Mouse (Mus musculus) liver, embryonic 13.5 days (tissue): ENCODE measurements at regions not wholly inside any gene's neighbourhood (a gene's known extent, or its start where the extent isn't known, plus 50 kb on each side); places are given as distances from the start of the nearest gene placed in this dataset.

Experiments used
- ATAC-seq: fragments of 200-750 bp; cut with Nextera tagmentation; 2 replicates; pipeline ENCODE4 v1.8.0; 2017; ENCODE audit warnings: low read depth, mild to moderate bottlenecking, moderate number of reproducible peaks, moderate library complexity
- DNase-seq: peaks from one replicate; pipeline ENCODE4 v3.0.0; 2022
- H3K27ac ChIP-seq: fragments of 300-500 bp; sonication (generic); 2 replicates; pipeline ENCODE4 v1.5.1; 2015; ENCODE audit warnings: moderate library complexity, mild to moderate bottlenecking, inconsistent platforms
- H3K27me3 ChIP-seq: fragments of 300-500 bp; sonication (generic); 2 replicates; pipeline ENCODE4 v1.6.1; 2015; ENCODE audit warnings: mild to moderate bottlenecking, inconsistent platforms
- H3K36me3 ChIP-seq: fragments of 300-500 bp; sonication (generic); 2 replicates; pipeline ENCODE4 v1.6.1; 2015; ENCODE audit warnings: mild to moderate bottlenecking, inconsistent platforms
- H3K4me1 ChIP-seq: fragments of 300-500 bp; sonication (generic); replicated peaks from 2 replicates; pipeline ENCODE4 v1.6.1; 2015; ENCODE audit warnings: inconsistent platforms
- H3K4me2 ChIP-seq: fragments of 300-500 bp; sonication (generic); 2 replicates; pipeline ENCODE4 v1.6.1; 2015; ENCODE audit warnings: inconsistent platforms, mild to moderate bottlenecking, moderate library complexity
- H3K4me3 ChIP-seq: fragments of 300-500 bp; sonication (generic); replicated peaks from 2 replicates; pipeline ENCODE4 v1.5.1; 2015; ENCODE audit warnings: mild to moderate bottlenecking, inconsistent platforms
- H3K9ac ChIP-seq: fragments of 300-500 bp; sonication (generic); 2 replicates; pipeline ENCODE4 v1.6.1; 2015; ENCODE audit warnings: mild to moderate bottlenecking, inconsistent platforms
- H3K9me3 ChIP-seq: fragments of 300-500 bp; sonication (generic); replicated peaks from 2 replicates; pipeline ENCODE4 v1.6.1; 2016; ENCODE audit warnings: inconsistent platforms
- WGBS: fragments of 180-500 bp; shearing (Covaris S2); methylation state at CpG from one replicate; pipeline ENCODE4 v1.1.7; 2015; ENCODE audit not compliant: insufficient replicate concordance; 5-methylcytosine and 5-hydroxymethylcytosine counted together

DNA sequence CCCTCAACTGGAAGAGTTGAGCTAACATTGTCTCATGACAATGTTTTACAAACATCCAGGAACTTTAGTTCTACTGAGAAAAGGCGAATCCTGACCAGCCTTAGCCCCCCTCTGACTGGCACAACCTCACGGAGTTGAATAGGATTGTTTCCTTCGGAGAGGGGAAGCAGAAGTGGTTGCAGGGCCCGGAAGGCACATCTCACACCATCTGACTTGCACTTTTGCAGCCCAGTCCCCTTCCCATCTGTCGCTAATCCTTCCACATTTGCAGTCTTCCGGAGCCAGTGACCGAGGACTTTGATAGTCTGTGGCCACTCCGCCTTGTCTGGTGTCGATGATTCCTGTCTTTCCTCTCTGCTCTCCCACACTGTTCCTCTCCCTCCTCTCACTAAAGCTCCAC, 162.8 kb upstream of the Gadl1 start:
- no peak overlapping the region for H3K4me3 ChIP-seq
- H3K27ac ChIP-seq, result no peak overlapping the region
- no peaks in the 10 kb centered on the region for H3K4me1 ChIP-seq
- no peaks in the 10 kb centered on the region for H3K27me3 ChIP-seq
- no peak overlapping the region for H3K9ac ChIP-seq
- 24% methylated on average over 9 of the region's 9 CpGs for WGBS
- H3K36me3 ChIP-seq, result no peaks in the 10 kb centered on the region
- H3K9me3 ChIP-seq, result no peaks in the 10 kb centered on the region
- DNase-seq (no peak), ATAC-seq (no peak)
- H3K4me2 ChIP-seq, result no peak overlapping the region

DNA sequence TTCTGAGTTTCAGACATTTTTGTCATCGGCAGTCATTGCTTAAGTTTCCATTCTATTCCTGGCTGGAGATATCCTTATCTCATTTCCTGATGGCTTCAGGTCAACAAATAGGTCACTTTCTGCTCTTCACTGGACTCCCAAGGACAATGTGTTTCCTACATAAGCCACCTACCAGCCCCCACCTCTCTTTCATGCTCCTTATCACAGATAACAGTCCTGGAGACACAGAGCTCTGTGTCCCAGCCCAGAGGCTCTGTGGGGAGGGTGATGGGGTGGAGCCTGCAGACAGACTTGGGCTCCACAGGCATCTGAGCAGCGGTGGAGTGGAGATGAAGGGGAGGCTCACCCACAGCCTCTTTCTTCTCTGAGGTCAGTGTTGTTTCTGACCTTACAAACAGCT, 148.8 kb upstream of the Gadl1 start:
- no peaks in the 10 kb centered on the region for H3K27me3 ChIP-seq
- DNase-seq, result peak; percentile 4
- H3K4me1 ChIP-seq, result peaks cover 9% of the 10 kb centered on the region
- peak; percentile 73 for ATAC-seq
- H3K4me3 ChIP-seq, result no peak overlapping the region
- no peak overlapping the region for H3K27ac ChIP-seq
- H3K9me3 ChIP-seq, result no peaks in the 10 kb centered on the region
- H3K4me2 ChIP-seq, result no peak overlapping the region; the same call in 1 of the 2 replicates
- no peak overlapping the region for H3K9ac ChIP-seq
- no peaks in the 10 kb centered on the region for H3K36me3 ChIP-seq
- WGBS, result 1% methylated on average over 2 of the region's 2 CpGs

DNA sequence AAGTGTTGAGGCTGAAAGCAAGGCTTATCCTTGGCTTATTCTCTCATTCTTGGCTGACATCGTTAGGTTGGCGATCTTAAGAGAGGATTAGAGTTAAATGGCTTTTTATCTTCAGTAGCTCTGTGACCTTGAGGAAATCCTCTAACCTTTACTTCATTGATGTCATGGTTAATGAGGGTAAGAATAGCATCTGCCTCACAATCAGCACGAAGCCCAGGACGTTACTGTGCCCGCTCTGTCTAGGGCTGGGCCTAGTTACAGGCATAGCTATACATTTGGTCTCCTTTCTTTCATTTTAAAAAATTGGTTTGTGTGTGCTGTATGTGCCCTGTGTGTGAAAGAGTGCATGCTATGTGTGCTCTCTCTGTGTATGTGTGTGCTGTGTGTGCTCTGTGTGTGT, 145.1 kb upstream of the Gadl1 start:
- H3K27ac ChIP-seq, result no peak overlapping the region

DNA sequence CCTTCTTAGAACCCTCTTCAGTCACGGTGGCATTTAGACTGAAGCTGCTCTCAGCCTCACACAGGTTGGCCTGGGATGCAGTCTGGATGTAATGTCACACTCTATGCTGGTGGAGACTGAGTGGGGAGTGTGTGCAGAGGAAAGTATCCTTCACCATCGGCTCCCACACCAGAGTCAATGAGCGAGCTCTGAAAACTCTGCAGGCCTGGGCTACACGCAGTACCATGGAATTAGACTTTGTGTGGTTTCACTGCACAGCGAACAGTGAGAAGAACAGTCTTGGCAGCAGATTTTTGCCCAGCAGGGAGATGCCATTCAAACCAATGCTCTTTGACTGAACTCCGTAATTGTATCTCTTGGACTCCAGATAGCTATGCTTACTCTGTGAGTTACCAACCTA, 142.8 kb upstream of the Gadl1 start:
- DNase-seq (no peak), ATAC-seq (no peak)
- Histone ChIP-seq H3K4me1 (no peaks in the 10 kb centered on the region), H3K9ac (no peak overlapping the region), H3K4me3 (no peak overlapping the region), H3K36me3 (no peaks in the 10 kb centered on the region), H3K27me3 (no peaks in the 10 kb centered on the region), H3K4me2 (no peak overlapping the region), H3K9me3 (no peaks in the 10 kb centered on the region), H3K27ac (no peak overlapping the region)
- WGBS, result 74% methylated on average over 6 of the region's 6 CpGs

More for the DNA sequence above, 145.1 kb upstream of the Gadl1 start:
- no peak for DNase-seq
- Histone ChIP-seq H3K9me3 (no peaks in the 10 kb centered on the region), H3K4me1 (peaks cover 9% of the 10 kb centered on the region), H3K9ac (no peak overlapping the region), H3K4me2 (no peak overlapping the region), H3K36me3 (no peaks in the 10 kb centered on the region), H3K27me3 (no peaks in the 10 kb centered on the region), H3K4me3 (no peak overlapping the region)
- ATAC-seq, result no peak
- 70% methylated on average over 5 of the region's 5 CpGs for WGBS

DNA sequence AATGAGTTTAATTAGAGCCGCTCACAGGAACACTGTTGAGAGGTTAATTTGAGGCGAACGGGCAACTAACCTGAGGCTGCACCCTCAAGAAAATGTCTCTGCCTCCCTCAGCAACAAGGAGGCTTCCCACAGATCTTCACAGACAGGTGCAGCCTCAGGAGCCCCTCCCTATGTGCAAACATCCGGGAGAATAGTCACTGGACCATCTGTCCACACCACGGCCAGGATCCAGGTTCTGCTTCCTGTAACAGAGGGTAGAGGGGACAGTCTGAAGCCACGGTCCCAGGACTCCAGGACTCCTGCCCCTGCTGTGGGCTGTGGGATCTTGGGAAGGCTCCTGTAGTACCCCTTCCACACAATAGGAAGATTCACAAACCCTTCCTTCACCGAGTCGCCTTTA, 134.1 kb upstream of the Gadl1 start:
- WGBS, result 63% methylated on average over 8 of the region's 8 CpGs
- no peak overlapping the region for H3K9ac ChIP-seq
- DNase-seq, result no peak
- no peak for ATAC-seq
- no peak overlapping the region for H3K4me3 ChIP-seq
- no peaks in the 10 kb centered on the region for H3K27me3 ChIP-seq
- H3K27ac ChIP-seq, result no peak overlapping the region
- H3K4me1 ChIP-seq, result no peaks in the 10 kb centered on the region
- H3K36me3 ChIP-seq, result no peaks in the 10 kb centered on the region
- H3K9me3 ChIP-seq, result no peaks in the 10 kb centered on the region
- H3K4me2 ChIP-seq, result no peak overlapping the region

DNA sequence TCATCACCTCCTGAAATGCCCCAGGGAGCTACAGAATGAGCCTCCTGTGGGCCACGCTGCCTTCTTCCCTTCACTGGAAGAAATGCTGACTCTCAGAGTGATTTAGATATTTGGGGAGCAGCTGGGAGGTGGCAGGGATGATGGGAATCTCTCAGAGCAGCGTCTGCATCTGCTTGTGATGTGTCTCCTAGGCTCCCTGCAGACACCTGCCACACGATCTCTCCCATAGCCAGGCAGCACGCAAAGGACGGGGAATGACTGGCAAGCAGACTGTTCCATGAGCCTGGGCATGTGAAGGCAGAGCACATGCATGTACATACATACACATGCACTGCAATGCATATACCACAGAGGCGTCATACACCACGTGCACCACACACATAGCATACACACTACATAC, 133.4 kb upstream of the Gadl1 start:
- no peaks in the 10 kb centered on the region for H3K36me3 ChIP-seq
- 74% methylated on average over 7 of the region's 7 CpGs for WGBS
- no peak overlapping the region for H3K9ac ChIP-seq
- H3K27ac ChIP-seq, result no peak overlapping the region
- DNase-seq (no peak), ATAC-seq (no peak)
- H3K27me3 ChIP-seq, result no peaks in the 10 kb centered on the region
- H3K4me2 ChIP-seq, result no peak overlapping the region
- no peaks in the 10 kb centered on the region for H3K9me3 ChIP-seq
- H3K4me3 ChIP-seq, result no peak overlapping the region
- H3K4me1 ChIP-seq, result no peaks in the 10 kb centered on the region

DNA sequence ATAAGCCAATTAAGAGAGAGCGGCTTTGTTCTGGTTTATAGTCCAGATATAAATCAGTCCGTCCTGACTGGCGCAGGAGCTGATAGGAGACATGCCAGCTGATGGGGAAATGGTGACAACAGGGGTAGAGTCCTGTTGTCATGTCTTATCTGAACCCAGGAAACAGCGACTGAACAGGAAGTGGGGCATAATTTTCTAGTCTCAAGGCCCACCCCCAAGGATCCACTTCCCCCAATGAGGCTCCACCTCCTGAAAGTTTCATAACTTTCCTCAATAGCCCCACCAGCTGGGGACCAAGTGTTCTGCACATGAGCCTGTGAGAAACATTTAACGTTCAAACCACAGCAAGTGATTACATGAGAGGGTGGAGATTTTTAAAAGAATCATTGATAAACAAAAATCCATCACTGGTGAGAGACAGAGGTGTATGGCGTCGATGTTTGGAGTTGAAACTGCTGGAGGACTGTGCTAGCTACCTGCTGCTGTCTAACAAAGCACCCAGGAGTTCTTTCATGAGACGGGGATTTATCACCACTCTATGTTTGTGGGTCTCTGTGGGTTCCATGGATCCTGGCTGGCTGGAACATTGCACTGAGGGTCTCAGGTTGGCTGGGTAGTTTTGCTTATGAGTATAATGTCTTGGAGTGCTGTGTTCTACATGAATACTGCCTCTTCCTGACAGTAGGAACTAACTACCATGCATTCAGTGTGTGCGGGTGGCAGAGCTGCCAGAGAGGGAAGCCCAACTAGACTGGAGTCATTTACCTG, 132.0 kb upstream of the Gadl1 start:
- H3K4me3 ChIP-seq, result no peak overlapping the region
- H3K9me3 ChIP-seq, result no peaks in the 10 kb centered on the region
- H3K4me1 ChIP-seq, result no peaks in the 10 kb centered on the region
- H3K4me2 ChIP-seq, result no peak overlapping the region
- DNase-seq (no peak), ATAC-seq (no peak)
- H3K36me3 ChIP-seq, result no peaks in the 10 kb centered on the region
- H3K27ac ChIP-seq, result no peak overlapping the region
- WGBS, result 52% methylated on average over 9 of the region's 9 CpGs
- H3K27me3 ChIP-seq, result no peaks in the 10 kb centered on the region
- H3K9ac ChIP-seq, result no peak overlapping the region

DNA sequence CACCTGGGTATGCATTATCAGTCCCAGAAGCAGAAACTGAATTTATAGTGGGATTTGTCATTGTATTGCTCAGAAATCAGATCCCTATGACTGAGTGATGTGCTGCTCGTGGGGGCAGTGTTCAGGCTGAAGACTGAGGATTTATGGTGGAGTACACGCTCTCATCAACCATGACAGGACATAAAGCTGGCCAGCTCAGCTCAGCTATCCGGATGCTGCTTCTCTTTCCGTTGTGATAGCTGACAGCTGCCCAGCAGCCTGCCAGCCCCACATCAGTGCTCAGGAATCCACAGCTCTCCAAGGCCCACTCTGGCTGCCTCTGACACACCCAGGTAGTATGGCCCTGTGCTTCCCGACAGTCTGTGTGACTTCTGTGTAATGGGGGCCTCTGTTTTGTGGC, 130.4 kb upstream of the Gadl1 start:
- DNase-seq (no peak), ATAC-seq (no peak)
- Histone ChIP-seq H3K36me3 (no peaks in the 10 kb centered on the region), H3K4me1 (no peaks in the 10 kb centered on the region), H3K27me3 (no peaks in the 10 kb centered on the region), H3K9me3 (no peaks in the 10 kb centered on the region), H3K9ac (no peak overlapping the region), H3K4me2 (no peak overlapping the region), H3K27ac (no peak overlapping the region), H3K4me3 (no peak overlapping the region)
- 48% methylated on average over 5 of the region's 5 CpGs for WGBS

DNA sequence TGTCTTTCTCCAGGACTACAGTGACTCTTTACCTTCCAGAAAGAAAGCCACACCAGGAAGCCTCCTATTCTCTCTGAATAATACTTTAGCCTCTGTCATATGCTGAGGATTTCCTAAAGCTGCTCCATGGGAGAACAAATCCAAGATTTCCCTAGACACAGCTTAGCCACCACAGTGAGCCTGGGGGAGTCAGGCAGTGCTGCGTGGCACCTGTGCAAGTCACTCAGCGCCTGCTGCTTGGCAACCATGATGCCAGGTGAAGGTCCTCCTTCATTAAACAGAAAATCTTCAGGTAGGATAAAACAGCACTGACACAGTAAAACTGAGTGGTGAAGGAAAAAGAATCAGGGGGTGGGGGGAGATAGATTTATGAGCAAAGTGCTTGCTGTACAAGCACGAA, 109.9 kb upstream of the Gadl1 start:
- DNase-seq (no peak), ATAC-seq (no peak)
- H3K4me3 ChIP-seq, result no peak overlapping the region
- no peaks in the 10 kb centered on the region for H3K27me3 ChIP-seq
- H3K9me3 ChIP-seq, result no peaks in the 10 kb centered on the region
- H3K36me3 ChIP-seq, result no peaks in the 10 kb centered on the region
- no peak overlapping the region for H3K27ac ChIP-seq
- no peak overlapping the region for H3K9ac ChIP-seq
- no peaks in the 10 kb centered on the region for H3K4me1 ChIP-seq
- no peak overlapping the region for H3K4me2 ChIP-seq
- WGBS, result 66% methylated on average over 3 of the region's 3 CpGs

DNA sequence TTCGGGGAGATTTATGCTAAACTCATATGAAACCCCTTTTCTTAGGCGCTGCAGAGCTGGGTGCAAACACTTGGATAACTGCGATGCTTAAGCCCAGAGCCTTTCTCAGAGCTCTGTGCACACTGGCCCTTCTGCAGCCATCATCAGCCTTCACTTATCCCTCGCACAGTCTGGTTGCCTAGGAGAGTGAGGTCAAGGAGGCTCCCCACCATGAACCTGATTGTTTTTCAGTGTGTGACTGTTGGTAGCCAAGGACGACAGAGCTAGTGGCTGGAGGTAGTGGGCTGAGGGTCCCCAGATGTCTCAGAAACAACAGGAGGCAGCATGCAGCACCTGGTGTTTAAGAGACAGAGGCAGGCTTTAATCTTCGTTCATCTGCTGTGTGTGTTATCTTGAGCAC, 108.6 kb upstream of the Gadl1 start:
- Histone ChIP-seq H3K4me1 (no peaks in the 10 kb centered on the region), H3K4me2 (no peak overlapping the region), H3K9ac (no peak overlapping the region), H3K4me3 (no peak overlapping the region), H3K36me3 (no peaks in the 10 kb centered on the region), H3K27ac (no peak overlapping the region), H3K27me3 (no peaks in the 10 kb centered on the region), H3K9me3 (no peaks in the 10 kb centered on the region)
- WGBS, result 53% methylated on average over 6 of the region's 6 CpGs
- no peak for ATAC-seq
- DNase-seq, result no peak

DNA sequence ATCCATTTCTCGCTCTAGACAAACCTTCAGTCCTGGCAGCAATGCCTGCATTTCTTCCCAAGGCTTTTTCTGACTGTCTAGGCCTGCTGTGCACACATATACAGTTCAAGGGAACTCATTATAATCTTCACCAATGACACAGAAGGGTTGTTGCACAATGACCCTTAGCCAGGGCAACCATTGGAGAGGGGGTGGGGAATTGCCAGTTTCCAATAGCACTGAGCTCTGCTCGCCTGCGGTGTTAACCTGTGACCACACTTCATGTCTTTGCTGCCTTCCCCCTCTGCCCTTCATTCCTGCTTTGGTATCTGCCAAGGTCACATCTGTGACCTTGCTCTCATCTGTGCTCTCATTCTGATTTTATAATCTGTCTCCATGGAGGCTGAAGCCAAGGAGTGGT, 106.2 kb upstream of the Gadl1 start:
- Histone ChIP-seq H3K9me3 (no peaks in the 10 kb centered on the region), H3K36me3 (no peaks in the 10 kb centered on the region), H3K27me3 (no peaks in the 10 kb centered on the region), H3K4me3 (no peak overlapping the region), H3K27ac (no peak overlapping the region), H3K4me1 (no peaks in the 10 kb centered on the region), H3K4me2 (no peak overlapping the region), H3K9ac (no peak overlapping the region)
- DNase-seq (no peak), ATAC-seq (no peak)
- WGBS, result 75% methylated on average over 3 of the region's 3 CpGs

DNA sequence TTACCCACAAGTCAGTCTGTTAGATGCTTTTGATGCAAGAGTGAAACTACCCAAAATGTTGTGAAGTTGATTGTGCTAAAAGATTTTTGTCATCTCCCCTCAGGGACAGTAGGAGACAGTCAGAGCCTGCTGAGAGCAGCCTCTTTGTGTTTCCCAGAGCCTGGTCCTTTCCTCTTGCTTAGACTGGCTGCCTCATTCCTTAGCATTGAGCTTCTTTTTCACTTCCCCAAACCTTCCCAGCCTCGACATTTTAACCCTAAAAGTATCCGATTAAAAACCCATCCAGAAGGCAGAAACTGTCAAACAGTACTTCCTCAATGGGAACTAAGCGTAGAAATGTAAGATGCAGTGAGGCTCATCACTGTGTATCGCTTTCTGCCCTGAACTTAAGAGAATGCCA, 104.0 kb upstream of the Gadl1 start:
- DNase-seq (no peak), ATAC-seq (no peak)
- Histone ChIP-seq H3K9ac (no peak overlapping the region), H3K4me3 (no peak overlapping the region), H3K36me3 (no peaks in the 10 kb centered on the region), H3K27me3 (no peaks in the 10 kb centered on the region), H3K9me3 (no peaks in the 10 kb centered on the region), H3K4me2 (no peak overlapping the region), H3K4me1 (no peaks in the 10 kb centered on the region), H3K27ac (no peak overlapping the region)
- WGBS, result 33% methylated on average over 4 of the region's 4 CpGs
